Mouse (Mus musculus) right cerebral cortex, postnatal 36 days (tissue): ENCODE data around the gene Zdhhc8.

Experiments used
- DNase-seq, 2 experiments: peaks; one replicate each; pipeline ENCODE4 v3.0.0; 2022; ENCODE audit warnings: low spot score in 2 of 2, mixed read lengths in 1 of 2

The Zdhhc8 gene

DNA sequence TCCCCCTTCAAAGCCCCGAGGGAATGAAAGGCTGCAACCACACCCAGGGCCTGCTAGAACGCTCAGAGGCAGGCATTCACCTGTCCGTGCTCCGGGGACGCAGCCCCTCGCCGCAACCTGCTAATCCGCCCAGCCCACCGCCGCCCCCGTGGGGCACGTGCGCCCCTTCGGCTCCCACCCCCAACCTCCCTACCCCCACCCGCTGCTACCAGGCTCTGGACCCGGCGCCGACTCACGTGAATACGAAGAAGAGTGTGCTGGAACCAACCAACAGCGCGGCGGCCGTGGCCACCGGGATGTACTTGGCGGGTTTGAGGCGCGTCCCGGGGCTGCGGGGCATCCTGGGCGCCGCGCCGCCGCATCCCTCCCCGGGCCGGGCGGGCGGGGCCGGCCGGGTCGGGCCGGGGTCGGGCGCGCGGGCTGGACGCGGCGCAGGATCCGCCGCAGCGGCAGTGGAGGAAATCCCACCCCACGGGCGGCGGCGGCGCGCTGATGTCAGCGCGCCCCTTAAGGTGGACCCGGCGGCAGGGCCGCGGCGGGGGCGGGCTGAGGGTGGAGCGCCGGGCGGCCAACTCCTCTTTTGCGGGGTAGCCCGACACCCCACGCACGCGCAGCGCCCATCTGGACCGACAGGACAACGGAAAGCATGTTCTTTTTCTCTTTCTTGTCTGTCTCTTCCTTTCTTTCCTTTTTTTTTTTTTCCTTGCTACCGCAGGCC is at the start of gene Zdhhc8:
Gene Zdhhc8, minus strand, starts transcription at position 466 of the 718 bp plus-strand sequence.
- peak; percentile 78 for DNase-seq

DNA sequence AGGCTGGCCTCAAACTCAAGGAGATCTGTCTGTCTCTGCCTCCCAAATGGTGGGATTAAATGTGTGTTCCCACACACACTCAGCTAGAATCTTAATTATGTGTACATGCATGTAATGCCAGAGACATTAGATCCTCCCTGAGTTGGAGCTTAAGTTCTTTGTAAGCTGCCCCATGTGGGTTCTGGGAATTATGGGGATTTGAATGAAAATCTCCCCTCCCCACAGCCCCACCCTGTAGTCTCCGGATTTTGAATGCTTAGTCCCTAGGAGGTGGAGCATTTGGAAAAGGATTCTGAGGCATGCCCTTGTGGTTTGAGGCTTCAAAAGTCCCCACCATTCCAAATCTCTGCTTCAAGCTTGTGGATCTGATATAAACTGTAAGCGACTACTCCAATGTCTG is 40.2 kb upstream of the Zdhhc8 start:
- no peak for DNase-seq

DNA sequence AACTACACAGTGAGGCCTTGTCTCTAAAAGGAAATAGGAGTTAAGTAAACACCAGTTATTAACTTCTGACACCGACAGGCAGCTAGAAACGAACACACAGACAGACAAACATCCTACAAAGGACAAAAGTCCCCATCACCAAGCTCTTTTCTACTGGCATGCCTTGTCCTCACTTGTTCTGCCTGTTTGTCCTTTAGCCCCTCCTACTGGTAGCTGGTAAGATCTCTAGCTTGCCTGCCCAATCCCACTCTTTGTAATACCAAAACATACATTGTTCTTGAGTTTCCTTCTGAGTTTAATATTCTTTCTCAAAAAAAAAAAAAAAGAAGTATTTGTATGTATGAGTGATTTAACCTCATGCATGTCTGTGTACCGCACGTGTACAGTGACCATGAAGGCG is 33.2 kb upstream of the Zdhhc8 start:
- DNase-seq = no peak

DNA sequence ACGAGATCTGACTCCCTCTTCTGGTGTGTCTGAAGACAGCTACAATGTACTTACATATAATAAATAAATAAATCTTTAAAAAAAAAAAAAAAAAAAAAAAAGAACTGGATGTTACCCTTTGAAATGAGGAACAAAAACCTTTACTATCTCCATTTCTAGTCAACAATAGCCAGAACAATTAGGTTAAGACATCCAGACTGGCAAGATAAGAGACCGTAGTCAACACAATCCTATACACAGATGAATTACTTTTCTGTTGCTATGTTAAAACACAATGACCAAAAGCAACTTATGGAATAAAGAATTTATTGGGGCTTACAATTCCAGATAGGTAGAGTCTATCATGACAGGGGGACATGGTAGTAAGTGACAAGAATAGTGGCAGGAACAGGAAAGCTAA is 30.1 kb upstream of the Zdhhc8 start:
- DNase-seq = no peak

DNA sequence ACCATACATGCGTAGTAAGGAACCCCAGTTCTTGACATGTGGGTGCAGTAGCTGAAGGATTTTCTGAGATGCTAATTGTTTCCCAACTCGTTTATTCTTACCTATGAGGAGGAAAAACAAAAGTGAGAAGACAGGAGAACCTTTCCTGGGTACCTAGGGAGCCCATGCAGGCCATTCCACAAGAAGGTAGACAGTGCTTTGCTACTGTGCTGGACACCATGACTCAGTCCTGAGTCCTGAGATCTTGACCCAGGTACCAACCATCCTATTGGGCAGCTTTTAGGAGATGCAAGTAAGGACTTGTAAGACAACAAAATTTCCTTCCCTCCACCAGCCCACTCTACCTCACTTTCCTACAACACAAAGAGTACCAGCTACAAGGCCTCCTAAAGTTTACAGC is 23.3 kb upstream of the Zdhhc8 start, which contains the start of gene Gm49776:
Gene Gm49776, minus strand, starts transcription at position 101 of the 400 bp plus-strand sequence.
- DNase-seq = no peak

DNA sequence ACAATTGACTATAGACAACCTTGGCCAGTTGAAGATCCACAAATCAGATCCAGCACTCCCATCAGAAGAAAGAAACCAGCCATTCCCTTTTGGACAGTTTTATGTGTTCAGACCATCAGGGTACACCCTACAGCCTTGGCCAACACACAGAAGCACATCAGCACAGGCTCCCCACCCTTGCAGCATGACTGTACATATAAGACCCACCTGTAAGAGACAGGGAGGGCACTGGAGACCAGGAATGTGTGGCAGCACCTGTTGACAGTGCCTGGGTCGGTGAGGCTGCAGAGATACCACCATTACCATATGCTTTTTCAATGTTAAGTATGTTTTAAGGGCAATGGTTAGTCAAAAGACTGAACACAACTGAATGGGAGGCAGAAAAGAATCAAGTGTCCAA is 18.9 kb upstream of the Zdhhc8 start:
- DNase-seq = no peak

DNA sequence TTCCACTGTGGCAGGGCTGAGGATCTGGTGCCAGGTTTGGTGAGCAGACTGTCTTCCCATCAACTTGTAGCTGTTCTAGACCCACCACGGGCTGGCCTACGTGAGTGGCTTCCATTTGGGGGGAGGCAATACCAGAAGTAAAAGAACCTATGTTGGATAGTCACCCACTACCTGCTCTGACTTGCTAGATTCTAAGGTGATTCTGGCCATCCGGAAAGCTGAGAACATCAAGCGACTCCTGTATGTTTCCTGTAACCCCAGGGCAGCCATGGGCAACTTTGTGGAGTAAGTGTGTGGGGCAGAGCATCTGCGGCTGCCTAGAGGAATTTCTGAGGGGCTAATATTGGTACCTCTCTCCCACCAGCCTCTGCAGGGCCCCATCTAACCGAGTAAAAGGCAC is 17.8 kb upstream of the Zdhhc8 start:
- DNase-seq = no peak

DNA sequence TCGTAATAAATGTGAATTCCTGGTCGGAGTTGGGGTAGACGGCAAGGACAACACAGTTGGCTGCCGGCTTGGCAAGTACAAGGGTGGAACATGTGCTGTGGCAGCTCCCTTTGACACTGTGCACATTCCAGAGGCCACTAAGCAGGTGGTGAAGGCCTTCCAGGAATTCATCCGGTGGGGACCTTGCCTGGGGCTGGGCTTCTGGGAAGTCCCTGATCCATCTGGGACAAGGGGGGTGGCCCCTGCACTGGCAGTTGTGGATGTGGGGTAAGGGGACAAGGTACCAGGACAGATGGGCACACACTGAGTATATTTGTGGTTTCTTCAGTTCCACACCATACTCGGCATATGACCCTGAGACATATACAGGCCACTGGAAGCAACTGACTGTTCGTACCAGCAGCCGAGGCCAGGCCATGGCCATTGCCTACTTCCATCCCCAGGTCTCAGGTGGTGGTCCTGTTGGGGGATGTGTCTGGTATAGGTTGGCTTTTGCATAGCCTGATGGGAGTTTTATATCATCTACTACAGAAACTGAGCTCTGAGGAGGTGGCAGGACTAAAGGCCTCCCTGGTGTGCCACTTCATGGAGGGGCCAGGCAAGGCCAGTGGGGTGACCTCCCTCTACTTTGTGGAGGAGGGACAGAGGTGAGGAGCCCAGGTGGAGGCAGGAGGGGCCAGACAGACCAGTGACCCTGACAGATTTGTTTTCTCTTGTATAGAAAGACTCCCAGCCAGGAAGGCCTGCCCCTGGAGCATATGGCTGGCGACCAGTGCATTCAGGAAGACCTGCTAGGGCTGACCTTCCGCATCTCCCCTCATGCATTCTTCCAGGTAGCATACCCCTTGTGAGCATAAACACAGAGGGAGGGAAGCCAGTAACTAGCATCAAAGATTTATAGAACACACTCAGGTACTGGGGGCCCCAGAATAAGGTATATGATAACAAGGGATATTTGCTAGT is 16.2 kb upstream of the Zdhhc8 start:
- DNase-seq = no peak

DNA sequence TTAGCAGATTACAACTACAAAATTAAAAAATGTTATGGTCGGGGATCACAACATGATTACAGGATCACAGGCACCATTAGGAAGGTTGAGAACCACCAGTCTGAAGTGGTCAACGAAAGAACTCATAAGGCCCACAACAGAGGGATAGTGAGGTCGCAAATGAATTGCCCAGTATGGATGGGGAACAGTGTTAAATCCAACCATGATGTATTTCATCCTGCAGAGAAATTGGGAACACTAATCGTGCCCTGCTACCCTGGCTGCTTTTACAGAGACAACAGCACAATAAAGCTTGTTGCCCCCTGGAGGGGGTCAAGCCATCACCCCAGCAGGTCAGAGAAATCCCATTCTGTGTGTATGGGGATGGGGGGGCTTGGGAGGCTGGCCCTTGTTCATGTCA is 15.3 kb upstream of the Zdhhc8 start:
- DNase-seq = no peak

DNA sequence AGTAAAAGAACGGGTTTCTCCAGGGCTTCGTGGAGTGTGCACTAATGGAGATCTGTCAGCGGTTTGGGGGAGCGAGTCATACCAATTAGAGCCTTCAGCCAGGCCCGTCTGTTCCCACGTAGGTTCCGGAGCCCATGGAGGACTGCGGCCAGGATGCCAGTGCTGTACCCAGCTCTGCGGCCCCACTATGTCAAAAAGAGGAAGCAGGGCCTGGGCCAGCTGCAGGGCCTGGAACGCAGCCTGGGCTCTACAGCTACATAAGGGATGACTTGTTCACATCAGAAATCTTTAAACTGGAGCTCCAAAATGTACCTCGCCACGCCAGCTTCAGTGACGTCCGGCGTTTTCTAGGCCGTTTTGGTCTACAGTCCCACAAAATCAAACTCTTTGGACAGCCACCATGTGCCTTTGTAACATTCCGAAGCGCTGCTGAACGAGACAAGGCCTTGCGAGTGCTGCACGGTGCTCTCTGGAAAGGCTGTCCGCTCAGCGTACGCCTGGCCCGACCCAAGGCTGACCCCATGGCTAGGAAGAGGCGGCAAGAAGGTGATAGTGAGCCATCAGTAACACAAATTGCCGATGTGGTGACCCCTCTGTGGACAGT is 14.5 kb upstream of the Zdhhc8 start:
- DNase-seq = no peak

DNA sequence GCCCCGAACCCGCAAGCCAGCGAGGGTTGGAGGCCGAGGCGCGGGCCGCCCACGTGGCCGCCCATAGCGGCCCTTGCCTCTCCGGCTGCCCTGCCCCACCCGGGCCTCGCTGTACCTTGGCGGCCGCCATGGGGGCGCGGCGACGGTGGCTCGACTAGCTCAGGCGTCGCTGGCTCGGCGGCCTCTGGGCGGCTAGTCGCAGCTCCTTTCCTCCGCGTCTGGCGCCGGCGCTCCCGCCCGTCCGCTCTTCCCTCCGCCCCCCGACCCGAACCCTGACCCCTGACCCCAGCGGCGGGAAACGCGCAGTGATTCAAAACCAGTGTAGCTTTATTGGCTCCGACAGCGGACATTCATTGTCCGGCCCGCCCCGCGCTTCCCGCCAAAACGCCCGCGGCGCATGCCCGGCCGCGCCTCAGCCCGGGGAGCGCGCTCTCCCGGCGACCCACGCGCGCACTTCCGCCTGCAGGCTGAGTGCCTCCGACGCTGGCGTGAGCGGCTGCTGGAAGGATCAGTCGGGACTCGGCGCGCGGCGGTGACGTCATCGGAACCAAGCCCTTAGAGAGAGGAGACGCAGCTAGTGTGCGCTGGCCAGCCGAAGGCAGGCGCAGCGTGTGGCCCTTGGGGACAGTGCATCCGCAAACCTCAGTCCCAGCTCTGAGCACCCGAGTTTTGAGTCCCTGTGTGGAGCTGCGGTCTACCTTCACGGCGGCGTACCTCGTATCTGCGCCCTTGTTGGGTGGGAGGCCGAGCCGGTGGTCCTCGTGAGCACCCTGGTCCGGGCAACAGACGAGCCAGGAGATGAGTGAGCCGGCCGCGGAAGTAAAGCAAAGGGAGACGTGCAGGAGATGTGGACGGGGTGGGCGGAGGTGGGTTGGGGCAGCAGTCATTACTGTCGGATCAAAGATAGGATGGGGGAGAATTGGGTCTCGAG is 13.8 kb upstream of the Zdhhc8 start, which contains the start of the genes Trmt2a and Ranbp1:
Gene Trmt2a, plus strand, starts transcription at position 247 of the 931 bp plus-strand sequence.
Gene Ranbp1, minus strand, starts transcription at position 300 of the 931 bp plus-strand sequence.
- peak; percentile 99 for DNase-seq

DNA sequence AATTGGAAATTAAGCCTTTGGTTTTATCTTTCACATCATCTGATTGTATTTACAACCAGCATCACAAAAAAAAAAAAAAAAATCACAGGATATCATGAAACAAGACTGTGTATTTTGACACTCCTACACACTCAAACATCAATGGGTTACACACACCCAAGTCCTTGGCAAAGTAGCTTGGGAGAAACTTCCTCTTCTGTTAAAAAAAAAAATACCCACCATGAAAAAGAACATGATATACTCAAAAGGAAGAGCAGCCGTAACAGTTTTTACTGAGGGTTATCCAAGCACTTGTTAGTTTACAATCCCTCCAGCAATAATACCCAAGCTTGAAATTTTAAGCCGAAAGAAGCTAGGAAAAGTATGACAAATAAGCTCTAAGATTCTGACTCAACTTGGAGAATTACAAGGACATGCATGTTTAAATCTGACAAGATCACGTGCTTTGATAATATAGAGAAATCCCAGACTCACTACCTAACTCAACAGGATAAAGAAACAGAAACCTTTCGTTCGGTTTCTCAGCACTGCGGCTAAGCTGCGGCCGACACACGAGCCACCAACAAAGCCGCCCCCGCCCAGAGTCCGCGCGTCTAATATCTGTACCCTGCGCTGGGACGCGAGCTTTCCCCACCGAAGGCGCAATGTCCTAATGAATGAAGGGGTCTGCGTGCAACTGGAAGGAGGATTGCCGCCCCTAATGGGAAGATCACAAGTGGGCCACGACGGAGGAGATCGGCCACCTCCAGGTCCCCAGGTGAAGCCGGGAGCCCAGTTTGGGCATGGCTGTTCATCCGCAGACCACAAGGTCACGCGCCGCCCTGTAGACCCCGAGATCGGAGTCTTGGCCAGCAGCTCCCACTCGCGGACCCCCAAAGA is 12.8 kb upstream of the Zdhhc8 start:
- DNase-seq = no peak

DNA sequence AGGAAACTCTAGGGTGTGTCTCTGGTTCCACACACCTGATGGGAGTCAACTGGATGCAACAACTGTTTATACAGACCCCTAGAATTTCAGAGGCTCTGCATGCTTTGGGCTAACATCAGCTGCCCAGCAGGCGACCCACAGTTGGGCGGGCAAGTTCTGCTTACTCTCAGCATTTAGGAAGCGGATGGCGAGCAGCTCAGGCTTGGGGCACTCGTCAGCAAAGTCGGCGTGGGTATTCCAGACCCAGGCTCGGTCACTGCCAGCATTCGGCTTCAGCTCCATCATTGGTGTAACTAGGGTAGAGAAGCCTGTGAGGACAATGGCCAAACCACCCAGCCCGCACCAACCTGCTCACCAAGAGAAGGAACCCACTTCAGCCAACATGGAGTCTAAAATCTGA is 6.6 kb upstream of the Zdhhc8 start:
- DNase-seq = no peak

DNA sequence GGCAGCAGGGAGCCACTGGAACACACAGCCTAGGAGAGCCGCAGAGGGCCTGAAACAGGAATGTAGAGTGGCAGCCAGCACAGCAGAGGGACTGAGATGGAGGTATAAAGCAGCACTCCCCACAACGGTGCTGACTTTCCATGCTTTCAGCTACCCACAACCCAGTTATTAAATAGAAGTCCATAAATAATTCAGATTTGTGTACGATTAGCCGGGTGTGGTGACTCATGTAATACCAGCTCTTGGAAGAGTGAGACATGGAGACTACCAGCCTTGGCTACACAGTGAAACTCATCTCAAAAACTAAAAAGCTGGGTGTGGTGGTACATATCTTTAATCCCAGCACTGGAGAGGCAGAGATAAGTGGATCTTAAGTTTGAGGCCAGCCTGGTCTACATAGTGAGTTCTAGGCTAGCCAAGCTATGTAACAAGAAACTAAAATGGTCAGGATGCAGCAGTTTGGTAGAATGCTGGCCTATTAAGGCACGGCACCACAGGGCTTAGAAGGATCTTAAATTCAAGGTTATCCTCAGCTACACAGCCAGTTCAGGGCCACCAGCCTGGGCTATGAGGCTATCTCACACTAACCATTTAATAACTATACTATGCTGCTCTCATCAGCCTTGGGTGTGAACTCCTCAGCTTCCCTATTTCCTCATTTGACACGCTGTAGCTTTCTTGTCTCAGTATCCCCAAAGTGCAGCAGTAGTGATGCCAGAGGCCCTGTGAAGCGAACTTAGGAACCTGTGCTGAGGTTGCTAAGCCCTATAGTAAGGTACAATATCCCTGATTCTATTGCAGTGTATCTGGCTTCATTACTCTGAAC is 2.0 kb upstream of the Zdhhc8 start:
- DNase-seq = no peak

DNA sequence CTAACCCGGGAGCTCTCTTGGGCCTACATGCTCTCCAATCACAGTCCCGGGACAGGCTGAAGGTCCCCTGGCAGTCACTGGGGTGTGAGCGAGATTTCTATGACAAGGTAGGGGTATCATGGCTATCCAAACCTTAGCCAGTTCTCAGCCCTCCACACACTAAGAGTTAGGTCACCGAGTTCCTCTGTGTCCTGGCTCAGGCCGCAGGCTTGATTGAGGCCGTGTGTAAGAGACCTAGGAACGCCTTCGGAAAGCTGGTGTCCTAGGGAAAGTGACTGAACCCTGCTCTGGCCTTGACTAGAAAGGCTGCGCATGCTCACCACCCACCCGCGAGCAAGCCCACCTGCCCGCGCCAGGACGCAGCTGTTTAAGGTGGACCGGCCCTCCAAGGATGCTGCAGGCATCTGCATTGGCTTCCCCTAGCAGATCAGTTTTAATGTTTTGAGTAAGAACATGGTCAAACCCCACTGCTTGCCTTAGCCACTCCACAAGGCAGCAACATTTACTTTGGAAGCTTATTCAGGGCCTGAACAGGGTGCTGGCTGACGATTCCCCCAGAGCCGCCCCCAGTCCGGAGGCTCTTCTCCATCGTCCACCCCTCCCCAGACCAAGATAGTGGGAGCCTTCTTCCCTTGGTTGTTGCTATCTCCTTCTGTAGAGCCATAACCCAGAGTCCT is 591 bp upstream of the Zdhhc8 start:
- peak in 1 of 2 experiments; percentile 66 for DNase-seq

DNA sequence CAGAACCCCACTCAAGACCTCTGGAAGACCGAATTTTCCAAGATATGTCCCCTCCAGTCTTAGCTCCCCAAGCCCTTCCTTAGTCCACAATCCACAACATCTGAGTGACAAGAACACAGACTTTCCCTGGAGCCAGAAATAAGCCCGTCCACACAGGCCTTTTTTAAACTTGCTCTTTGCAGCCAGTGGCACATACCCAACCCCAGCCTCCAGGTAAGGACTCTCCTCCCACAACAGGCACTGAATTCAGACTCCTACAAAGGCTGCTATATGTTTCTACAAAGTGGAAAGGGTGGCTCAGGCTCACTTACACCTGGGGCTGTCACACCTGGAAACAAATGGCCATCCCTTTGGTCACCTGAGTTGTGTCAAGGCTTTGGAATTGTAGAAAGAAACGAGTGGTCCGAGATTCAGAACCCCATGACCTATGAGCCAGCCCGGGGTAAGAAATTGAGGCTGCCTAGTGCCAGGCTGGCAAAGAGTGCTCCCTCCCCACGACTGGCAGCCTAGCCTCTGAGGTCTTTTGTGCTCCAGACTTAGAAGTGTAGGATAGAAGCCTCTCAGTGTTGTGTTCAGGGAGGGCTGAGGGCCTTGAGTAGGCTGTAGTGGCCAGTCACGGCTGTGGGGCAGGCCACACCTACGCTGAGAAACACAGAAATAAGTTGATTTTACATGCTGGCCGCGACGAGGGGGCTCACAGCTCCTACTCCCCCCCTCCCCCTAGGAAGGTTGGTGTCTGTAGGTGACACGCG is 841 bp downstream of the Zdhhc8 start:
- no peak for DNase-seq

DNA sequence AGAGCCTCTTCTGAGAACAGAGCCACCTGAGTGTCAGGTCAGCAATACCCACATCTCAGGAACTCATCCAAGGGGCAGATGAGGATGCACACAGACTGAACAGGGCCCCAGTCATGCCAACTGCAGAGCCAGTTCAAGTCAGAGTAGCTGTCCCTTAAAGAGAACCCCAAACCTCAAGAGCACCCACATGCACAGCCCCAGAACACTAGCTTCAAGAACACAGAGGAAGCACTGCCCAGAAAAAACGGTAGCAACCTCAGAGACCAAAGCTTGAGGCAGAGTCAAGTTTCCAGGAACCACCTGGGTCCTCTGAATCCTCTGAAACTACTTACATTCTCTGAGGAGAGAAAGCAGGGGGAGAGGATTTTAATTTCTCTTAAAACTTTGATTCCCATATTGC is 1.5 kb downstream of the Zdhhc8 start:
- DNase-seq = no peak

DNA sequence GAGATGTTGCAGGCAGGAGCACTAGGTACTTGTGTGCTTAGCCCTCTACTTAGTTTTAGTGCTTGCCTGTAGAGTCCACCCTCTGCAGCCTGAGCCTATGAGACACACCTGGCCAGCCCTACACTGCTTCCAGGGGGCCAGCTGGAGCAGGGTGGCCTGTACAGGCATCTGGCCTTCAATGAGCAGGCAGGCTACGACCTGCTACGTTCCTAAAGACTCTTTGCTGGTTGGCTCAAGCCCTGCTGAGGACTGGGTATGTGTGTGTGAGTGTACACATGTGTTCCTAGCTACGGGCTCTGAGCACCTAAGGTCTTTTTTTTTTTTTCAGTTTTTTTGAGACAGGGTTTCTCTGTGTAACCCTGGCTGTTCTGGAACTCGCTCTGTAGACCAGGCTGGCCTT is 3.5 kb downstream of the Zdhhc8 start:
- no peak for DNase-seq
